Comparison of ENCODE assay signal across 11 mouse cellular contexts in the genomic region with DNA sequence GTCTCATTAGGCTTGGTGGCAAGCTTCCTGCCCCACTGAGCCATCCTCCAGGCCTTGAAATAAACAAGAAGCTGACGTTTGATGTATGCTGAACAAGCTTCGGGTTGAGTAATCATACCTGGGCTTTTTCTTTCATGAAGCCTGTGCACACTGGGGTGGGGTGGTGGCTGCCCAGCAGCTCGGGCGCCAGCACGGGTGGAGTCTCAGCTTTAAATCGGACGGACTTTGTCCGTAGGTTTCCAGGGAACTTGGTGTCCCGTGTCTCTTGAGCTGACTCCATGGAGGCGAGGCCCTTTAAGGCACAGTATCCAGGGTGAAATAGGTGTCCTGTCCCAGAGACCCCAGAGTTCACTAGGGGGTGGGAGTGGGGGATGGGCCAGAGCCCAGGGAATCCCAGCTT. TPM values are rescaled to one million over a fixed set of nuclear protein-coding genes. Genes with fewer than 3 reads are reported as not detected.
DNase-seq lines count a peak whose midpoint lies in the region; ATAC-seq and TF ChIP-seq lines count a peak whose summit lies in the region.
"Had no signal": no experiment of that assay in that cellular context is flagged by ENCODE, and none has a peak within 500 bp of the region (broad histone marks: within the 10 kb centered on the region; RNA-seq: fewer than 3 reads in every experiment).

No protein-coding gene starts in this region.

- no peak overlapping the region for H3K4me3 ChIP-seq in hindbrain, embryonic 12.5 days
- no peak overlapping the region for H3K4me3 ChIP-seq in hindbrain, embryonic 11.5 days (ENCODE audit: low read depth, low read length)
- no peak overlapping the region for H3K4me3 ChIP-seq in bone marrow, adult 2 months (replicated peaks; ENCODE audit: control insufficient read depth, low read depth, low read length)
- no peak overlapping the region for H3K4me3 ChIP-seq in kidney, embryonic 15.5 days (replicated peaks)
- H3K4me3 ChIP-seq in liver, embryonic 16.5 days (ENCODE audit: low read depth, low read length), result no peak overlapping the region

- H3K4me1 ChIP-seq in hindbrain, embryonic 12.5 days, result peaks cover 66% of the 10 kb centered on the region
- H3K4me1 ChIP-seq in hindbrain, embryonic 11.5 days (replicated peaks; ENCODE audit: control insufficient read depth, insufficient read depth, low read length), result peaks cover 9% of the 10 kb centered on the region
- peaks cover 36% of the 10 kb centered on the region for H3K4me1 ChIP-seq in bone marrow, adult 2 months (ENCODE audit: control insufficient read depth, insufficient read depth, low read length)
- peaks cover 75% of the 10 kb centered on the region for H3K4me1 ChIP-seq in kidney, embryonic 15.5 days
- peaks cover 82% of the 10 kb centered on the region for H3K4me1 ChIP-seq in liver, embryonic 16.5 days (ENCODE audit: control insufficient read depth, low read depth, low read length)

- TF ChIP-seq POLR2A in bone marrow, adult 2 months (IDR thresholded peaks at IDR 0.05; ENCODE audit: borderline replicate concordance, control insufficient read depth, low read depth, low read length), result no peak

- H3K4me2 ChIP-seq in hindbrain, embryonic 12.5 days (replicated peaks), result no peak overlapping the region
- no peak overlapping the region for H3K4me2 ChIP-seq in hindbrain, embryonic 11.5 days (replicated peaks; ENCODE audit: low read depth, low read length)
- no peak overlapping the region for H3K4me2 ChIP-seq in kidney, embryonic 15.5 days
- no peak overlapping the region for H3K4me2 ChIP-seq in liver, embryonic 16.5 days (ENCODE audit: low read depth, low read length)
- H3K4me2 ChIP-seq: midbrain, embryonic 11.5 days had no signal

- no peaks in the 10 kb centered on the region for H3K36me3 ChIP-seq in hindbrain, embryonic 12.5 days
- H3K36me3 ChIP-seq in hindbrain, embryonic 11.5 days (ENCODE audit: control insufficient read depth, insufficient read depth, low read length), result no peaks in the 10 kb centered on the region
- H3K36me3 ChIP-seq in kidney, embryonic 15.5 days, result no peaks in the 10 kb centered on the region
- no peaks in the 10 kb centered on the region for H3K36me3 ChIP-seq in liver, embryonic 16.5 days (ENCODE audit: control insufficient read depth, insufficient read depth)

- H3K9ac ChIP-seq in hindbrain, embryonic 12.5 days, result no peak overlapping the region
- no peak overlapping the region for H3K9ac ChIP-seq in hindbrain, embryonic 11.5 days (ENCODE audit: low read depth, low read length)
- no peak overlapping the region for H3K9ac ChIP-seq in kidney, embryonic 15.5 days
- H3K9ac ChIP-seq in liver, embryonic 16.5 days (ENCODE audit: low read depth, low read length), result no peak overlapping the region

- no peak for DNase-seq in hindbrain, embryonic 11.5 days (ENCODE audit: low spot score)
- no peak for DNase-seq in gastrocnemius, postnatal 10 days
- no peak for DNase-seq in c-Kit-positive CD71-positive TER-119-positive erythroid progenitor cells, embryonic 14.5 days (ENCODE audit: low spot score)
- DNase-seq: cerebellum, postnatal 36 days; lung, postnatal 10 days; thymus, postnatal 14 days had no signal

- H3K27me3 ChIP-seq in hindbrain, embryonic 12.5 days, result no peaks in the 10 kb centered on the region
- H3K27me3 ChIP-seq in hindbrain, embryonic 11.5 days (ENCODE audit: control insufficient read depth, insufficient read depth, low read length), result no peaks in the 10 kb centered on the region
- no peaks in the 10 kb centered on the region for H3K27me3 ChIP-seq in kidney, embryonic 15.5 days
- H3K27me3 ChIP-seq in liver, embryonic 16.5 days (ENCODE audit: control insufficient read depth, insufficient read depth, low read depth, low read length), result no peaks in the 10 kb centered on the region

- 83% methylated on average over 10 of the region's 10 CpGs for WGBS in hindbrain, embryonic 12.5 days
- 86% methylated on average over 10 of the region's 10 CpGs for WGBS in hindbrain, embryonic 11.5 days
- 59% methylated on average over 10 of the region's 10 CpGs for WGBS in bone marrow, adult 2 months
- WGBS in kidney, embryonic 15.5 days, result 67% methylated on average over 10 of the region's 10 CpGs
- WGBS in liver, embryonic 16.5 days (ENCODE audit: insufficient replicate concordance), result 57% methylated on average over 10 of the region's 10 CpGs

- ATAC-seq in hindbrain, embryonic 12.5 days (ENCODE audit: low FRiP score), result no peak
- ATAC-seq in hindbrain, embryonic 11.5 days (ENCODE audit: low FRiP score), result no peak
- ATAC-seq in kidney, embryonic 15.5 days (replicated peaks; ENCODE audit: low FRiP score), result no peak
- ATAC-seq in liver, embryonic 16.5 days (ENCODE audit: low read depth), result no peak

- TF ChIP-seq CTCF in bone marrow, adult 2 months (IDR thresholded peaks at IDR 0.05; ENCODE audit: control insufficient read depth, insufficient read depth, low read length), result no peak

- no peaks in the 10 kb centered on the region for H3K9me3 ChIP-seq in hindbrain, embryonic 12.5 days (replicated peaks)
- no peaks in the 10 kb centered on the region for H3K9me3 ChIP-seq in hindbrain, embryonic 11.5 days (ENCODE audit: control insufficient read depth, low read length)
- H3K9me3 ChIP-seq in kidney, embryonic 15.5 days (replicated peaks), result no peaks in the 10 kb centered on the region
- no peaks in the 10 kb centered on the region for H3K9me3 ChIP-seq in liver, embryonic 16.5 days (replicated peaks; ENCODE audit: control insufficient read depth, low read length)

- 0 out of 2 replicates have a peak overlapping the region, but pooled peaks have one; percentile 7 for H3K27ac ChIP-seq in hindbrain, embryonic 12.5 days
- H3K27ac ChIP-seq in hindbrain, embryonic 11.5 days (ENCODE audit: low read depth, low read length), result no peak overlapping the region
- peak overlapping the region; percentile 39 for H3K27ac ChIP-seq in bone marrow, adult 2 months (ENCODE audit: control insufficient read depth, insufficient read depth, low read depth, low read length, poor library complexity)
- H3K27ac ChIP-seq in kidney, embryonic 15.5 days, result 0 out of 2 replicates have a peak overlapping the region, but pooled peaks have one; percentile 76
- peak overlapping the region; percentile 95 for H3K27ac ChIP-seq in liver, embryonic 16.5 days (ENCODE audit: low read length)

RNA-seq across cellular contexts. Expression of a gene that starts 42.3 kb away (rescaled TPM):
- 64.6 and 67.0 TPM in 2 replicates for polyA plus RNA-seq in hindbrain, embryonic 12.5 days (2016; fragmentation: Nextera tagmentation; extraction: Ambion mirVana)
- 27.0 and 31.9 TPM in 2 replicates for polyA plus RNA-seq in hindbrain, embryonic 11.5 days (2014; fragmentation: Nextera tagmentation; extraction: Ambion mirVana)
- polyA plus RNA-seq in bone marrow, adult 2 months (2011; ENCODE audit: insufficient read depth, insufficient read length, low replicate concordance, missing spikeins), result 11.5 and 16.2 TPM in 2 replicates
- 20.5 and 21.8 TPM in 2 replicates for polyA plus RNA-seq in kidney, embryonic 15.5 days (2015; fragmentation: Nextera tagmentation; extraction: Ambion mirVana)
- polyA plus RNA-seq in liver, embryonic 16.5 days (2015; fragmentation: Nextera tagmentation; extraction: Ambion mirVana), result 8.4 and 9.1 TPM in 2 replicates
- total RNA-seq in gastrocnemius, postnatal 10 days (2021), result 10 to 100 TPM; 18.7 to 23.7 TPM
